Mouse (Mus musculus): ENCODE results near the gene Cdh23. TPM values are rescaled to one million over a fixed set of nuclear protein-coding genes. Genes with fewer than 3 reads are reported as not detected.

The Cdh23 gene
- polyA plus RNA-seq, 1 experiment from 2014 or later = 6.8 TPM

DNA sequence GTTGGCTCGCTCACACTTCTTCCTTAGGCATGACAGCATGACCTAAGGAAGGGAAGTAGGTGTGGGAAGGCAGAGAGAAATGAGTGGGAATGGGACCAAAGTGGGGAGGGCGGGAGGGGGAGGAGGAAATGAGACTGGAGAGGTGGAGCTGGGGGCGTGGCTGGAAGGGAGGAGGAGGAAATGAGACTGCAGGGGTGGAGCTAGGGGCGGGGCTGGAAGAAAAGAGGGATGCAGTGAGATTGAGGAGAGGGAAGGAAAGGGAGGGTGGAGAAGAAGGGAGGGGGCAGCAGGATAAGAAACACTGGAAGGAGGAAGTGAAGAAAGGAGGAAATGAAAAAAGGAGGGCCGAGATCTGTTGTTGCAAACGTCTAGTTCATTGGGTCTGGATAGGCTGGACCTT lies 5.3 kb downstream of the Cdh23 start:
- no peak for DNase-seq (ENCODE audit: low spot score)
- Histone ChIP-seq H3K4me2 (replicated peaks) (no peak overlapping the region), H3K9me3 (ENCODE audit: control insufficient read depth, low read length) (no peaks in the 10 kb centered on the region), H3K4me1 (replicated peaks; ENCODE audit: control insufficient read depth, insufficient read depth, low read length) (peaks cover 16% of the 10 kb centered on the region), H3K27me3 (ENCODE audit: control insufficient read depth, insufficient read depth, low read length) (peaks cover 36% of the 10 kb centered on the region), H3K9ac (no peak overlapping the region), H3K36me3 (replicated peaks; ENCODE audit: control insufficient read depth, insufficient read depth) (no peaks in the 10 kb centered on the region), H3K4me3 (replicated peaks; ENCODE audit: low read length) (no peak overlapping the region), H3K27ac (no peak overlapping the region)
- no peak for ATAC-seq (ENCODE audit: low FRiP score)
- WGBS = 61% methylated on average over 6 of the region's 6 CpGs

DNA sequence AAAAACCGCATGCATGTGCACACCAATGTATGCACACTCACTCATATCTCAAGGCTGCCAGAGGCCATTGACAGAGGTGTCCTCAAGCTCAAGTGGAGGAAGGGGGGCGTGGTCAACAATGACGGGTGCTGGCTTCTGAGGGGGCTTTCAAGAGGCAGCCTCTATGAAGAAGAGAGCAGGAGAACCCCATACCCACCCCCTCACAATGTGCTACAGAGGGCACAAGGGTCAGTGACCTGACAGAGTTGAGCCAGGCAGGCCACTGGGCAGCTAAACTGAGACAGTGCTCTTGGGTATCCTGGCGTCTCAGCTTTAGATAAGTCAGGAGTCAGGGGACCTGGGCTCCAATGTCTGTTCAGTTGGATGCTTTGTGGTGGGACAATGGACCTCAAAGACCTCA lies 6.9 kb downstream of the Cdh23 start:
- H3K27me3 ChIP-seq (ENCODE audit: control insufficient read depth, insufficient read depth, low read length) = peaks cover 52% of the 10 kb centered on the region
- no peak for DNase-seq (ENCODE audit: low spot score)
- 74% methylated on average over 4 of the region's 4 CpGs for WGBS

DNA sequence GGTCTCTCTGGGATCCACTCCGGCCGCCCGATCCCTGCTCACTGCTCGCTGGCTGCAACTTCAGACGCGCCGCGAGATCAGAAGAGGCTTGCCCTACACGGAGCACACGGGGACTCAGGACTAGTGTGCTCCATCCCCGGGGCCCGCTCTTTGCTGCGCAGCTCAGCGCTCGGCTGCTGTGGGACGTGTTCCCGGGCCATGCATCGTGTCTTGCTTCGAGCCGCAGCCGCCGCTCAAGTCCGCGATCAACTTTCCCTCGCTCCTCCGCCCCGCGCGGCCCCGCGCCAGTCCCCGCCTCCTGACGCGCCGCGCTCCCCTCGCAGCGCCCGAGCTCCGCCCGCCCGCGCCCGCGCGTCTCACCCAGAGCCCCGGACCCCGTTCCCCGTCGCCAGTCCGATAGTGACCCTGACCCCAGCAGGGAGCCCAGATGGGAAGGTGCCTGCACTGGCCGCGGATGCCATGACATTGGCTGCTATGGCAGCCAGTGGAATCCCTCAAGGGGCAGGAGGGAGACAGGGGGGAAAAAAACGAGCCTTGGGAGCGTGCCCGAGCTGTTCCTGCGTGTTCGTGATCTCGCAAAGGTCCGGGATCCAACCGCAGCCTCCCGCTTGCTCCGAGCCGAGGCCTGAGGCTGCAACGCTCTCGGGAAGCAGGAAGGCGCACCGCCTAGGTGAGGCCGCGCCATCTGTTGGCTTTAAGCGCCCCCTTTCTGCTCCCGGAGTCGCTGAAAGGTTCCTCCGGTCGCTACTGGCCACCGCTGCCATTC lies 9.1 kb downstream of the Cdh23 start:
- peak overlapping the region; percentile 79 for H3K9ac ChIP-seq
- no peaks in the 10 kb centered on the region for H3K36me3 ChIP-seq (replicated peaks; ENCODE audit: control insufficient read depth, insufficient read depth)
- H3K27me3 ChIP-seq (ENCODE audit: control insufficient read depth, insufficient read depth, low read length) = peaks cover 61% of the 10 kb centered on the region
- no peaks in the 10 kb centered on the region for H3K9me3 ChIP-seq (ENCODE audit: control insufficient read depth, low read length)
- peak; percentile 76 for ATAC-seq (ENCODE audit: low FRiP score)
- H3K4me2 ChIP-seq (replicated peaks) = peak overlapping the region; percentile 100
- WGBS = under 1% methylated on average over 67 of the region's 76 CpGs
- no peak overlapping the region for H3K27ac ChIP-seq
- peak overlapping the region; percentile 68 for H3K4me3 ChIP-seq (replicated peaks; ENCODE audit: low read length)
- peak; percentile 76 for DNase-seq (ENCODE audit: low spot score)
- H3K4me1 ChIP-seq (replicated peaks; ENCODE audit: control insufficient read depth, insufficient read depth, low read length) = peaks cover 17% of the 10 kb centered on the region

More for the DNA sequence above, 6.9 kb downstream of the Cdh23 start:
- Histone ChIP-seq H3K4me1 (replicated peaks; ENCODE audit: control insufficient read depth, insufficient read depth, low read length) (peaks cover 17% of the 10 kb centered on the region), H3K36me3 (replicated peaks; ENCODE audit: control insufficient read depth, insufficient read depth) (no peaks in the 10 kb centered on the region), H3K9me3 (ENCODE audit: control insufficient read depth, low read length) (no peaks in the 10 kb centered on the region), H3K4me3 (replicated peaks; ENCODE audit: low read length) (no peak overlapping the region), H3K4me2 (replicated peaks) (no peak overlapping the region), H3K27ac (no peak overlapping the region), H3K9ac (no peak overlapping the region)
- ATAC-seq (ENCODE audit: low FRiP score) = no peak

DNA sequence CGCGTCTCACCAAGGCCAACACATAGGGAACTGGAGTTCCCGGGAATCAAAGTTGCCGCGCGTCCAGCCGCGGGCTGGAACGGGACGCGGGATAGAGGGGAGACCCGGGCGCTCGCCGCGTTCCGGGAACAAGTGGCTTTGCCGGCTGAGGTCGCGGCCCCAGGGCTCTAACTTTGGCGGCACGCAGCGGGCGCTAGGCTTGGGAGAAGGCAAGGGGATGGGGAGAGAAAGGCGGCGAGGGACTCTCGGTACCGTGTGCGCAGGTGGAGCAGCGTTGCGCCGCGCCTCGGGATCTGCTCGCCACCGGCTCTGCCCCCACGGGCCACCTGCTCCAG lies 9.7 kb downstream of the Cdh23 start:
- WGBS = under 1% methylated on average over 37 of the region's 37 CpGs
- Histone ChIP-seq H3K27me3 (ENCODE audit: control insufficient read depth, insufficient read depth, low read length) (peaks cover 61% of the 10 kb centered on the region), H3K36me3 (replicated peaks; ENCODE audit: control insufficient read depth, insufficient read depth) (no peaks in the 10 kb centered on the region), H3K4me1 (replicated peaks; ENCODE audit: control insufficient read depth, insufficient read depth, low read length) (peaks cover 13% of the 10 kb centered on the region), H3K9ac (peak overlapping the region; percentile 79), H3K4me2 (replicated peaks) (peak overlapping the region; percentile 100), H3K9me3 (ENCODE audit: control insufficient read depth, low read length) (no peaks in the 10 kb centered on the region), H3K27ac (no peak overlapping the region), H3K4me3 (replicated peaks; ENCODE audit: low read length) (peak overlapping the region; percentile 68)
- no peak for DNase-seq (ENCODE audit: low spot score)
- no peak; the same call in 1 of the 2 replicates for ATAC-seq (ENCODE audit: low FRiP score)

DNA sequence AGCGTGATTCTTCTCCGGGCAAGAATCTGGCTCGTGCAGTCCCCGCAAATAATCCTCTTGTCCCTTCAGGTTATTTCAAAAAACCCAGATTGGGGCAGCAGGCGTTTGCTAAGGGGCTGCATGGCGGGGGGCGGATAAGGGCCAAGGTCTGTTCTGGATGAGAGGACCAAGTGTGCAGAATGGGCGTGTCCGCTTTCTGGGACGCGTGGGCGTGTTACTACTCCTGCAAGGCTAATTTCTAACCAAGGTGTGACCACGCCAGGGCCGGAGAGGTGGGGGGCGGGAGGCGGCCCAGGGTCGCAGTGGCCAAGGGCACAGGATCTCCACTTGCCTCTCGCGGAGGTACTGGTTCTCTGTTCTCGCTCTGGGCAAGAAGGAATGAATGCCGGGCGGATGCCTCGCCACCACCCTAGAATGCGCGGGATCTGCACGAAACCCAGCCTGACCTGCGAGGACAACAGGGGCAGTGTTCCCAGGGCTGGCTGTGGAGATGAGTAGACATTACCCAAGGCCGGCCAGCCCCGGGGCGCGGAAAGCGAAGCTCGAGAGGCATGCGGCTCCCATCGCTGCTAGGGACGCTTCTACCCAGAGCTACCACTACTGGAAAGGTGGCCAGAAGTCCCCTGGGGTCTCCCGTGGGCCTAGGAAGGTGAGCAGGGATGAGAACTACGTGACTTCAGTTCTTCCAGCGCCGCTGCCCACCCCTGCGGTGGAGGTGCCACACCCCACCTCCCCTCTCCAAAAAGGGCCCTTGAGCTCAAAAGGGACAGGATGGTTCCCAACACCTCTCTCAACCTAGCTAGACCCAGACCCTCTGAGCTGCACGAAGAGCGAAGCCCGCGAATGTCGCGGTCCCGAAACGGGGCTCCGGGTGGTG lies 10.3 kb downstream of the Cdh23 start:
- Histone ChIP-seq H3K27me3 (ENCODE audit: control insufficient read depth, insufficient read depth, low read length) (peaks cover 61% of the 10 kb centered on the region), H3K27ac (no peak overlapping the region), H3K36me3 (replicated peaks; ENCODE audit: control insufficient read depth, insufficient read depth) (no peaks in the 10 kb centered on the region), H3K4me1 (replicated peaks; ENCODE audit: control insufficient read depth, insufficient read depth, low read length) (peaks cover 12% of the 10 kb centered on the region), H3K9ac (no peak overlapping the region), H3K4me3 (replicated peaks; ENCODE audit: low read length) (peak overlapping the region; percentile 68), H3K9me3 (ENCODE audit: control insufficient read depth, low read length) (no peaks in the 10 kb centered on the region), H3K4me2 (replicated peaks) (peak overlapping the region; percentile 100)
- ATAC-seq (ENCODE audit: low FRiP score) (no peak), DNase-seq (ENCODE audit: low spot score) (no peak)
- 8% methylated on average over 48 of the region's 50 CpGs for WGBS

DNA sequence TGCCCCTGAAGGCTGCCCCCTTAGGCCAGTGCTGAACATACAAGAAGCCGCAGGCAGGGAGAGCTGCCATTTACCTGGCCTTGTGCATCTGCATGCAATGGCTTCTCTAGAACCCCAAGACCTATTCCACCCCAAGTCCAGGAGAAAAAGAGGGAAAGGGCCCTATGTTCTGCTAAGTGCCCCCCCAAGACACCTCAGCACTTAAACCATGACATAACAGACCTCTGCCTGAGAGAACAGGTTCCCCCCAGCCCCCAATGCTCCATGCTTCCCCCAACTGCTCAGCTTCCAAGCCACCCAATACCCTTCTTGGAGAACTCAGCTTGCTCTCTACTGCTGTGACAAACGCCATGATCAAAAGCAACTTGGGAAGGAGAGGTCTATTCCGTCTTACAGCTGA lies 17.4 kb downstream of the Cdh23 start:
- Histone ChIP-seq H3K4me3 (replicated peaks; ENCODE audit: low read length) (no peak overlapping the region), H3K27me3 (ENCODE audit: control insufficient read depth, insufficient read depth, low read length) (peaks cover 5% of the 10 kb centered on the region), H3K36me3 (replicated peaks; ENCODE audit: control insufficient read depth, insufficient read depth) (no peaks in the 10 kb centered on the region), H3K9me3 (ENCODE audit: control insufficient read depth, low read length) (no peaks in the 10 kb centered on the region), H3K4me1 (replicated peaks; ENCODE audit: control insufficient read depth, insufficient read depth, low read length) (no peaks in the 10 kb centered on the region), H3K4me2 (replicated peaks) (no peak overlapping the region), H3K27ac (no peak overlapping the region), H3K9ac (no peak overlapping the region)
- 92% methylated on average over 3 of the region's 3 CpGs for WGBS
- ATAC-seq (ENCODE audit: low FRiP score) (no peak), DNase-seq (ENCODE audit: low spot score) (no peak)

DNA sequence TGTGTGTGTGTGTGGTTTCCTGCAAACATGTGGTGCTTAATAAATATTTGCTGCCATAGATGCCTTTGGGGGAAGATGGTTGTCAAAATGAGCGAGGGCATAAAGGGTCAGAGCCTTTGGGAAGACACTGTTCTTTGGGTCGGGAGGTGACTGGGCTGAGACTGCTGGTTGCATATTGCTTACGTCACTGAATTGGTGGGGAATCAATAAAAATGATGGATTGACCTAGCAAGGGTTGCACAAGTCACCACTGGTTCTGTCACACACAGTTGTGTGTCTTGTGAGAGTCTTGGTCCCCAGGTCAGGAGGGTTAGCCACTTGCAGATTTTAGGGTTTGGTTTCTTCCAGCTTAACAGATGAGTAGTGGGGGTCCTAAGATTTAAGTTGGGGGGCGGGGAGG lies 19.0 kb downstream of the Cdh23 start:
- H3K27ac ChIP-seq = no peak overlapping the region
- WGBS = 65% methylated on average over 4 of the region's 4 CpGs
- DNase-seq (ENCODE audit: low spot score) (no peak), ATAC-seq (ENCODE audit: low FRiP score) (no peak)
- H3K9ac ChIP-seq = no peak overlapping the region
- H3K36me3 ChIP-seq (replicated peaks; ENCODE audit: control insufficient read depth, insufficient read depth) = no peaks in the 10 kb centered on the region
- no peak overlapping the region for H3K4me2 ChIP-seq (replicated peaks)
- H3K4me1 ChIP-seq (replicated peaks; ENCODE audit: control insufficient read depth, insufficient read depth, low read length) = no peaks in the 10 kb centered on the region
- no peaks in the 10 kb centered on the region for H3K27me3 ChIP-seq (ENCODE audit: control insufficient read depth, insufficient read depth, low read length)
- H3K4me3 ChIP-seq (replicated peaks; ENCODE audit: low read length) = no peak overlapping the region
- H3K9me3 ChIP-seq (ENCODE audit: control insufficient read depth, low read length) = no peaks in the 10 kb centered on the region

DNA sequence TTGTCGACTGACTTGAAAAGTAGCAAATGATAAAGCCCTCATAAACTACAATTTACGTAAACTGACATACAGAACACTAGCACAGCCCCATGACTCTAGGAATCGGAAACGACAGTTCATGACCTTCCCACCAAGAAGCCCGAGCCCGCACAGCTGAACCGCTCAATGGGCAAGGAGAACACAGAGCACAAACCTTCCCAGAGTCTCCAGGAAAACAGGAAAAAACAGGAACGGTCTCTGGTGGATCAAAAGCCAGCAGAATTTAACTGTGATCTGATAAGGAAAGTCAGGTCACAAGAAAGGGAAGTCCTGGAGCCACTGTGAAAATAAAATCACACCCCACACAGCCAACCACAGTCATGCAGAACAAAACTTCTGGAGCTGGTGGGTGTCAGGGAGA lies 26.1 kb downstream of the Cdh23 start:
- H3K9ac ChIP-seq = no peak overlapping the region
- WGBS = 76% methylated on average over 8 of the region's 8 CpGs
- H3K4me3 ChIP-seq (replicated peaks; ENCODE audit: low read length) = no peak overlapping the region
- H3K9me3 ChIP-seq (ENCODE audit: control insufficient read depth, low read length) = no peaks in the 10 kb centered on the region
- H3K27ac ChIP-seq = no peak overlapping the region
- DNase-seq (ENCODE audit: low spot score) (no peak), ATAC-seq (ENCODE audit: low FRiP score) (no peak)
- H3K4me1 ChIP-seq (replicated peaks; ENCODE audit: control insufficient read depth, insufficient read depth, low read length) = no peaks in the 10 kb centered on the region
- no peaks in the 10 kb centered on the region for H3K27me3 ChIP-seq (ENCODE audit: control insufficient read depth, insufficient read depth, low read length)
- H3K4me2 ChIP-seq (replicated peaks) = no peak overlapping the region
- no peaks in the 10 kb centered on the region for H3K36me3 ChIP-seq (replicated peaks; ENCODE audit: control insufficient read depth, insufficient read depth)

DNA sequence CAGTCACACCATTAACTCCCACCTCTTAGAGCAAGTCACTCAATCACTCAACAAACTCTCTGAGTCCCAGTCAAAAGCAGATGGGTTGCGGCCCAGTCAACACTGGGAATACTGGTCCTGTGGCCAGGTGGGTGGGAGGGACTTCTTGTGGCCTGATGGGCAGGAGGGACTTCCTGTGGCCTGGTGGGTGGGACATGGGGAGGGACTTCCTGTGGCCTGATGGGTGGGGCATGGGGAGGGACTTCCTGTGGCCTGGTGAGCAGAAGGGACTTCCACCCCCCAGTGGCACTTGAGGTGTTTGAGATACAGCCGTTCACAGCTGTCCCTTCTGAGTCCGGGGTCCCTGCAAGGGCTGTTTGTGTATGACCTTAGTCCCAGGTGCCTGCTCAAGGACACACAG lies 27.7 kb downstream of the Cdh23 start:
- 97% methylated on average over 3 of the region's 3 CpGs for WGBS
- H3K27me3 ChIP-seq (ENCODE audit: control insufficient read depth, insufficient read depth, low read length) = no peaks in the 10 kb centered on the region
- DNase-seq (ENCODE audit: low spot score) (no peak), ATAC-seq (ENCODE audit: low FRiP score) (no peak)
- H3K4me2 ChIP-seq (replicated peaks) = no peak overlapping the region
- no peak overlapping the region for H3K9ac ChIP-seq
- no peaks in the 10 kb centered on the region for H3K36me3 ChIP-seq (replicated peaks; ENCODE audit: control insufficient read depth, insufficient read depth)
- no peak overlapping the region for H3K27ac ChIP-seq
- no peak overlapping the region for H3K4me3 ChIP-seq (replicated peaks; ENCODE audit: low read length)
- no peaks in the 10 kb centered on the region for H3K4me1 ChIP-seq (replicated peaks; ENCODE audit: control insufficient read depth, insufficient read depth, low read length)
- no peaks in the 10 kb centered on the region for H3K9me3 ChIP-seq (ENCODE audit: control insufficient read depth, low read length)

Measured in hindbrain, embryonic 14.5 days (tissue).